Mouse (Mus musculus): ENCODE measurements around the gene Trafd1. TPM values are rescaled to one million over a fixed set of nuclear protein-coding genes. Genes with fewer than 3 reads are reported as not detected.
"Not testable (repeated sequence)": the region's sequence is repeated elsewhere in the genome, so short reads cannot be mapped to it uniquely, and the experiment has no call there.

Trafd1 gene
- polyA plus RNA-seq, 1 experiment, result 99.6 TPM

- 76% methylated on average over 3 of the region's 3 CpGs for WGBS
- no peak for DNase-seq (ENCODE audit: low read depth, low spot score)
These were observed 49.4 kb downstream of the Trafd1 start for GRCm38 (mm10) chr5:121336009-121336408.

GRCm38 (mm10) chr5:121335426-121335825 lies 50.0 kb downstream of the Trafd1 start:
- 87% methylated on average over 4 of the region's 4 CpGs for WGBS
- no peak for DNase-seq (ENCODE audit: low read depth, low spot score)

- no peak for DNase-seq (ENCODE audit: low read depth, low spot score)
- 87% methylated on average over 5 of the region's 5 CpGs for WGBS
These were observed 51.0 kb downstream of the Trafd1 start for GRCm38 (mm10) chr5:121334454-121334853.

DNA sequence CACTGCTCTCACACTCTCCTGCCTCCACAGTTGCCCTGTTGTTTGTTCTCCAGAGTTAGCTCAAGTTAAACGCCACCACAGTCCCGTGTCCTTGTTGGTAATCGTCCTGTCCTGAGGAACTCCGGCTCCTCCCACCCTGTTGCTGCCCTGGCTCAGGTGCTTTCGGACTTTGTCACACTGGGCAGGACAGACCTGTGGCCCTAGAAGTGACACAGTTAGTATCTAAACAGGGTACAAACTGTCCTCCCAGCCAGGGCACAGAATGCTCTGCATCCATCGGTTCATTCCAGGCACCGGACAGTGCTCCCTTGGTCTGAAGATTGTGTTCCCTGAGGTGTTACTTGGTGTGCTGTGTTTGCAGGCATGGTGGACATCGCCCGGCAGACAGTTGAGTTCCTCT lies 51.5 kb downstream of the Trafd1 start:
- DNase-seq (ENCODE audit: low read depth, low spot score), result no peak
- WGBS, result 75% methylated on average over 9 of the region's 9 CpGs

DNA sequence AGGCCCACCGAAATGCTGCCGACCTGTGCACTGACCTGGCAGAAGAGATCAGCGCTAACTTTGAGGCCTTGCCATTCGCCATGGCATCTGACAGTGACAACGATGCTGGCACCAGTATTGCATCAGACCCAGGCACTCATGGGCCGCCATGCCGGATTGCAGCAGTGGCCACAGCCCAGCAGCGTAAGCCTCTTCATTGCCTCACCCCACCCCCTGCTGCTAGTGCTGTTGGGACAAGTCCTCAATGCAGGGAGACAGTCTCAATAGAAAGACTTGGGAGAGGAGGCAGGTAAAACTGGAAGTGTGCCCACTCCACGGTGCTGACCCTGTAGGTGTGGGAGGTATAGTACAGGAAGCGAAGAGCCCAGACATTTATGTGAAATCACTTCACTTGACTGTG lies 53.7 kb downstream of the Trafd1 start:
- WGBS, result 95% methylated on average over 10 of the region's 10 CpGs

GRCm38 (mm10) chr5:121330154-121330816 lies 55.1 kb downstream of the Trafd1 start:
- DNase-seq (ENCODE audit: low read depth, low spot score), result not testable (repeated sequence)
- whole genome bisulfite sequencing, result 72% methylated on average over 15 of the region's 19 CpGs

More for the DNA sequence above, 53.7 kb downstream of the Trafd1 start:
- DNase-seq (ENCODE audit: low read depth, low spot score), result no peak

- no peak for DNase-seq (ENCODE audit: low read depth, low spot score)
- 64% methylated on average over 11 of the region's 11 CpGs for WGBS
These were observed 55.9 kb downstream of the Trafd1 start for GRCm38 (mm10) chr5:121329333-121330058.

DNA sequence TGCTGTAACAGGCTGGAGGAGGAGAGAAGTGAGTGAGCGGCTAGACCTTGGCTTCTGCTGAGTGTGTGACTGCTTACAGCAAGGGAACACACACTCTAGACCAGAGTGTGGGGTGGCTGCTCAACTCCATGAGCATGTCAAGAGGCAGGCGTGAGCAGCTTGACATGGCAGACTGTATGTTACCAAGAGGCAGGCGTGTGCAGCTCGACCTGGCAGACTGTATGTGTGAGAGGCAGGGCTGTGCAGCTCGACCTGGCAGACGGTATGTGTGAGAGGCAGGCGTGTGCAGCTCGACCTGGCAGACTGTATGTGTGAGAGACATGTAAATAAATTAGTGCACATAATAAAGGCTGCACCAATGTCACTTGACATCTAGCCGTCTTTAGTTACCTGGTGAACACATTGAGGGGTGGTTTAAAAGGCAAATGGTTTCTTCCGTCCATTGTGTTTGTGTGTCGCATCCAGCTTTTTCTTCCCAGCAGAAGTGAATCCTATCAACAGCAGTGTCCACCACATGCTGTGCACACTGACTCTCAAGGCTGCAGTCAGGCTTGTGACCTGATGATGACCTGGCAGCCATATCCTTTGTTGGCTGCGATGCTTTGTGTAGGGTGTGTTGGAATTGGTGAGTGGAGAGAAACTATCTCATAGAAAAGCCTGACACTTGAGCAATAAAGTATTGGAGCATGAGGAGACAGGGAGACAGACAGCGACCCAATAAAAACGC lies 59.2 kb downstream of the Trafd1 start:
- DNase-seq (ENCODE audit: low read depth, low spot score), result no peak
- 94% methylated on average over 14 of the region's 14 CpGs for WGBS

Other genes starting within 250 kb of the Trafd1 start
- 20.0 and 25.5 TPM in 2 replicates for gene Ptpn11, start 194.2 kb downstream of the Trafd1 start, polyA plus RNA-seq (2012; rRNA removed)
- 373 and 383 TPM in 2 replicates for gene Rpl6, start 181.2 kb downstream of the Trafd1 start, polyA plus RNA-seq (2012; rRNA removed)
- gene Hectd4, start 165.4 kb downstream of the Trafd1 start, polyA plus RNA-seq (2012; rRNA removed), result 9.5 and 20.5 TPM in 2 replicates
- gene Naa25, start 12.3 kb upstream of the Trafd1 start, polyA plus RNA-seq (2012; rRNA removed), result 6.5 and 10.2 TPM in 2 replicates
- gene Tmem116, start 66.3 kb upstream of the Trafd1 start, polyA plus RNA-seq (2012; rRNA removed), result 6.6 and 9.1 TPM in 2 replicates
- gene Erp29, start 66.9 kb upstream of the Trafd1 start, polyA plus RNA-seq (2012; rRNA removed), result 43.5 and 53.7 TPM in 2 replicates
- not detected in 2 replicates for gene Adam1b, start 117.8 kb upstream of the Trafd1 start, polyA plus RNA-seq (2012; rRNA removed)
- gene Adam1a, start 159.8 kb upstream of the Trafd1 start, polyA plus RNA-seq (2012; rRNA removed), result 2.6 and 4.6 TPM in 2 replicates
- 0.10 and 0.27 TPM in 2 replicates for gene Gm42878, start 159.8 kb upstream of the Trafd1 start, polyA plus RNA-seq (2012; rRNA removed)
- 65.2 and 67.8 TPM in 2 replicates for gene Mapkapk5, start 160.3 kb upstream of the Trafd1 start, polyA plus RNA-seq (2012; rRNA removed)
- 215 and 293 TPM in 2 replicates for gene Aldh2, start 208.2 kb upstream of the Trafd1 start, polyA plus RNA-seq (2012; rRNA removed)
- gene Acad12, start 233.3 kb upstream of the Trafd1 start, polyA plus RNA-seq (2012; rRNA removed), result 6.6 and 8.4 TPM in 2 replicates

All from large intestine, adult 2 months (tissue).